Mouse (Mus musculus) heart, embryonic 16.5 days (tissue): Measurements from ENCODE around the gene Palmd. TPM values are rescaled to one million over a fixed set of nuclear protein-coding genes. Genes with fewer than 3 reads are reported as not detected.

ENCODE experiments used
- ATAC-seq: fragments of 200-750 bp; cut with Nextera tagmentation; replicated peaks from 2 replicates; pipeline ENCODE4 v1.8.0; 2017; ENCODE audit warnings: moderate number of reproducible peaks; ENCODE audit not compliant: insufficient read depth, low FRiP score; ENCODE audit errors: extremely low read depth
- H3K27ac ChIP-seq: fragments of 300-500 bp; sonication (generic); 2 replicates; pipeline ENCODE4 v1.5.1; 2014; ENCODE audit warnings: mild to moderate bottlenecking, low read length, control low read depth, moderate library complexity
- H3K27me3 ChIP-seq: fragments of 300-500 bp; sonication (generic); 2 replicates; pipeline ENCODE4 v1.6.1; 2014; ENCODE audit warnings: low read length, mixed read lengths; ENCODE audit not compliant: control insufficient read depth, insufficient read depth
- H3K36me3 ChIP-seq: fragments of 300-500 bp; sonication (generic); 2 replicates; pipeline ENCODE4 v1.6.1; 2014; ENCODE audit not compliant: control insufficient read depth, insufficient read depth
- H3K4me1 ChIP-seq: fragments of 300-500 bp; sonication (generic); 2 replicates; pipeline ENCODE4 v1.6.1; 2014; ENCODE audit warnings: low read length, mixed read lengths; ENCODE audit not compliant: control insufficient read depth, insufficient read depth
- H3K4me2 ChIP-seq: fragments of 300-500 bp; sonication (generic); 2 replicates; pipeline ENCODE4 v1.6.1; 2014; ENCODE audit warnings: low read depth, mild to moderate bottlenecking, control low read depth, low read length
- H3K4me3 ChIP-seq: fragments of 300-500 bp; sonication (generic); 2 replicates; pipeline ENCODE4 v1.5.1; 2014; ENCODE audit warnings: mild to moderate bottlenecking, control low read depth, low read length
- H3K9ac ChIP-seq: fragments of 300-500 bp; sonication (generic); 2 replicates; pipeline ENCODE4 v1.6.1; 2014; ENCODE audit warnings: low read length, control low read depth
- H3K9me3 ChIP-seq: fragments of 300-500 bp; sonication (generic); replicated peaks from 2 replicates; pipeline ENCODE4 v1.6.1; 2016; ENCODE audit warnings: low read length; ENCODE audit not compliant: control insufficient read depth
- WGBS: fragments of 180-500 bp; shearing (Covaris S2); extraction: QIAGEN DNeasy Blood & Tissue Kit; methylation state at CpG from one replicate; pipeline ENCODE4 v1.1.7; 2014; 5-methylcytosine and 5-hydroxymethylcytosine counted together
- polyA plus RNA-seq: library from polyadenylated mRNA; unstranded; fragments of >200 nt; fragmentation: Nextera tagmentation; extraction: Ambion mirVana; gene quantifications from 2 replicates; pipeline ENCODE4 v1.2.1, GENCODE M21; 2015

Palmd gene
- polyA plus RNA-seq, 1 experiment from 2014 or later, result 19.8 TPM

GRCm38 (mm10) chr3:116950665-116951115, 18.1 kb downstream of the Palmd start:
- Histone ChIP-seq H3K27me3 (no peaks in the 10 kb centered on the region), H3K9ac (no peak overlapping the region), H3K4me1 (0 out of 2 replicates have a peak, but pooled peaks cover 3% of the 10 kb centered on the region), H3K36me3 (no peaks in the 10 kb centered on the region), H3K4me2 (no peak overlapping the region), H3K27ac (no peak overlapping the region), H3K9me3 (no peaks in the 10 kb centered on the region), H3K4me3 (no peak overlapping the region)
- 70% methylated on average over 6 of the region's 6 CpGs for WGBS
- ATAC-seq, result no peak

- no peak overlapping the region for H3K4me3 ChIP-seq
- H3K4me1 ChIP-seq, result peaks cover 18% of the 10 kb centered on the region
- no peak overlapping the region for H3K4me2 ChIP-seq
- H3K27me3 ChIP-seq, result no peaks in the 10 kb centered on the region
- 72% methylated on average over 4 of the region's 4 CpGs for WGBS
- H3K9ac ChIP-seq, result no peak overlapping the region
- H3K27ac ChIP-seq, result no peak overlapping the region
- no peaks in the 10 kb centered on the region for H3K36me3 ChIP-seq
- H3K9me3 ChIP-seq, result no peaks in the 10 kb centered on the region
- ATAC-seq, result no peak
Observed at GRCm38 (mm10) chr3:116946476-116946875, 22.3 kb downstream of the Palmd start.

- Histone ChIP-seq H3K36me3 (peaks cover 3% of the 10 kb centered on the region; the same call in 1 of the 2 replicates), H3K4me3 (no peak overlapping the region), H3K4me2 (no peak overlapping the region; the same call in 1 of the 2 replicates), H3K4me1 (peaks cover 28% of the 10 kb centered on the region), H3K27me3 (no peaks in the 10 kb centered on the region), H3K9ac (no peak overlapping the region), H3K9me3 (0 out of 2 replicates have a peak, but pooled peaks cover 3% of the 10 kb centered on the region), H3K27ac (peak overlapping the region; percentile 80)
- 32% methylated on average over 4 of the region's 4 CpGs for WGBS
- ATAC-seq, result peak; percentile 89
Observed at GRCm38 (mm10) chr3:116943422-116943821, 25.4 kb downstream of the Palmd start.

- H3K4me2 ChIP-seq, result no peak overlapping the region
- peak overlapping the region; percentile 80 for H3K27ac ChIP-seq
- ATAC-seq, result no peak
- 0 out of 2 replicates have a peak, but pooled peaks cover 4% of the 10 kb centered on the region for H3K9me3 ChIP-seq
- H3K4me3 ChIP-seq, result no peak overlapping the region
- 79% methylated on average over 6 of the region's 6 CpGs for WGBS
- H3K27me3 ChIP-seq, result no peaks in the 10 kb centered on the region
- H3K36me3 ChIP-seq, result peaks cover 3% of the 10 kb centered on the region; the same call in 1 of the 2 replicates
- H3K4me1 ChIP-seq, result peaks cover 28% of the 10 kb centered on the region
- no peak overlapping the region for H3K9ac ChIP-seq
Observed at GRCm38 (mm10) chr3:116942751-116943150, 26.0 kb downstream of the Palmd start.

- 0 out of 2 replicates have a peak overlapping the region, but pooled peaks have one; percentile 2 for H3K4me2 ChIP-seq
- H3K27ac ChIP-seq, result peak overlapping the region; percentile 47
- 0 out of 2 replicates have a peak, but pooled peaks cover 4% of the 10 kb centered on the region for H3K9me3 ChIP-seq
- WGBS, result 81% methylated on average over 1 of the region's 1 CpGs
- no peak overlapping the region for H3K9ac ChIP-seq
- ATAC-seq, result no peak
- peaks cover 28% of the 10 kb centered on the region for H3K4me1 ChIP-seq
- H3K27me3 ChIP-seq, result no peaks in the 10 kb centered on the region
- H3K36me3 ChIP-seq, result peaks cover 3% of the 10 kb centered on the region; the same call in 1 of the 2 replicates
- H3K4me3 ChIP-seq, result no peak overlapping the region
Observed at GRCm38 (mm10) chr3:116941559-116942117, 27.1 kb downstream of the Palmd start.

- Histone ChIP-seq H3K27ac (peak overlapping the region; percentile 47), H3K4me2 (0 out of 2 replicates have a peak overlapping the region, but pooled peaks have one; percentile 2), H3K36me3 (peaks cover 3% of the 10 kb centered on the region; the same call in 1 of the 2 replicates), H3K27me3 (no peaks in the 10 kb centered on the region), H3K9ac (no peak overlapping the region), H3K9me3 (0 out of 2 replicates have a peak, but pooled peaks cover 4% of the 10 kb centered on the region), H3K4me1 (peaks cover 28% of the 10 kb centered on the region), H3K4me3 (no peak overlapping the region)
- ATAC-seq, result peak; percentile 30; the same call in 1 of the 2 replicates
- WGBS, result 51% methylated on average over 10 of the region's 10 CpGs
Observed at GRCm38 (mm10) chr3:116940804-116941558, 27.8 kb downstream of the Palmd start.

- 79% methylated on average over 4 of the region's 4 CpGs for WGBS
- no peak for ATAC-seq
- Histone ChIP-seq H3K4me2 (no peak overlapping the region), H3K9ac (no peak overlapping the region), H3K9me3 (0 out of 2 replicates have a peak, but pooled peaks cover 4% of the 10 kb centered on the region), H3K27me3 (no peaks in the 10 kb centered on the region), H3K36me3 (peaks cover 3% of the 10 kb centered on the region; the same call in 1 of the 2 replicates), H3K27ac (no peak overlapping the region), H3K4me1 (peaks cover 13% of the 10 kb centered on the region), H3K4me3 (no peak overlapping the region)
Observed at GRCm38 (mm10) chr3:116936934-116937691, 31.7 kb downstream of the Palmd start.

GRCm38 (mm10) chr3:116933158-116933557, 35.6 kb downstream of the Palmd start:
- WGBS, result 82% methylated on average over 1 of the region's 1 CpGs
- Histone ChIP-seq H3K4me3 (no peak overlapping the region), H3K9ac (no peak overlapping the region), H3K27ac (no peak overlapping the region), H3K4me2 (no peak overlapping the region), H3K27me3 (no peaks in the 10 kb centered on the region), H3K36me3 (no peaks in the 10 kb centered on the region), H3K9me3 (no peaks in the 10 kb centered on the region), H3K4me1 (peaks cover 3% of the 10 kb centered on the region; the same call in 1 of the 2 replicates)
- no peak for ATAC-seq
